Mouse (Mus musculus): Measurements from ENCODE around the gene Dab2ip. TPM values are rescaled to one million over a fixed set of nuclear protein-coding genes. Genes with fewer than 3 reads are reported as not detected.

Gene Dab2ip
- polyA plus RNA-seq, 1 experiment from 2014 or later = 49.5 TPM

GRCm38 (mm10) chr2:35684735-35685312 lies 126.8 kb downstream of the Dab2ip start:
- no peaks in the 10 kb centered on the region for H3K9me3 ChIP-seq (replicated peaks; ENCODE audit: control insufficient read depth, low read length)
- H3K36me3 ChIP-seq (replicated peaks; ENCODE audit: control insufficient read depth, insufficient read depth, low read depth, low read length) = no peaks in the 10 kb centered on the region
- ATAC-seq (replicated peaks; ENCODE audit: insufficient number of reproducible peaks, low FRiP score, low TSS enrichment, low read depth) (no peak), DNase-seq (ENCODE audit: low spot score) (no peak)
- no peaks in the 10 kb centered on the region for H3K27me3 ChIP-seq (ENCODE audit: control insufficient read depth, insufficient read depth, low read length)
- H3K27ac ChIP-seq (replicated peaks; ENCODE audit: low read depth, low read length) = no peak overlapping the region
- H3K4me1 ChIP-seq (ENCODE audit: control insufficient read depth, insufficient read depth, low read length) = peaks cover 11% of the 10 kb centered on the region
- no peak overlapping the region for H3K4me3 ChIP-seq (ENCODE audit: low read depth, low read length)
- H3K4me2 ChIP-seq (ENCODE audit: low read depth, low read length) = no peak overlapping the region
- no peak overlapping the region for H3K9ac ChIP-seq (replicated peaks; ENCODE audit: low read length)
- 52% methylated on average over 9 of the region's 9 CpGs for WGBS

- no peak overlapping the region for H3K4me3 ChIP-seq (ENCODE audit: low read depth, low read length)
- H3K27ac ChIP-seq (replicated peaks; ENCODE audit: low read depth, low read length) = no peak overlapping the region
- H3K4me2 ChIP-seq (ENCODE audit: low read depth, low read length) = no peak overlapping the region
- no peak for ATAC-seq (replicated peaks; ENCODE audit: insufficient number of reproducible peaks, low FRiP score, low TSS enrichment, low read depth)
- H3K4me1 ChIP-seq (ENCODE audit: control insufficient read depth, insufficient read depth, low read length) = peaks cover 12% of the 10 kb centered on the region
- no peak overlapping the region for H3K9ac ChIP-seq (replicated peaks; ENCODE audit: low read length)
- H3K9me3 ChIP-seq (replicated peaks; ENCODE audit: control insufficient read depth, low read length) = no peaks in the 10 kb centered on the region
- no peak for DNase-seq (ENCODE audit: low spot score)
- H3K27me3 ChIP-seq (ENCODE audit: control insufficient read depth, insufficient read depth, low read length) = no peaks in the 10 kb centered on the region
- H3K36me3 ChIP-seq (replicated peaks; ENCODE audit: control insufficient read depth, insufficient read depth, low read depth, low read length) = no peaks in the 10 kb centered on the region
- WGBS = 97% methylated on average over 7 of the region's 7 CpGs
Observed at GRCm38 (mm10) chr2:35686104-35686503, 128.0 kb downstream of the Dab2ip start.

DNA sequence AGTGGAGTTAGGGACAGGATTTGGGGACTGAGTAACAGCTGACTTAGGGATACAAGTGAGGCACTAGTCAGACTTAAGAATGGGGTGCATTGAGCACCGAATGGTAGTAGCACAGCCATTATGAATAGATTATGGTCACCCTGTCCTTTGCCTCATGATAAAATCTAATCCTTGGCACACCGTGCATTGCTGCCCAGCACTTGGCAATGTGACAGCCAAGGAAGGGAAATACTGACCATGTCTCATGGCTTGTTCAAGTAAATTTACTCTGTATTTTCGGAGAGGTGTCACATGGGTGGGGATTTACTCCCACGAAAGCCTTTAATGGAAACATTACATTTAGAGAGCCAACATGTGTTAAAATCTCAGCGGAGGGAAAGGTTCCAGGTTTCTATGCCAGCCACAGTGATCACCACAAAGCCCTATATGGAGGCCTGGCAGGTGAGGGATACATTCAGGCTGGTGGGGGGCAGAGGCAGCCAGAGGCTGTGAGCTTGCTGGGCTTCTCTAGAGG lies 129.5 kb downstream of the Dab2ip start:
- peaks cover 15% of the 10 kb centered on the region for H3K4me1 ChIP-seq (ENCODE audit: control insufficient read depth, insufficient read depth, low read length)
- ATAC-seq (replicated peaks; ENCODE audit: insufficient number of reproducible peaks, low FRiP score, low TSS enrichment, low read depth) (no peak), DNase-seq (ENCODE audit: low spot score) (no peak)
- H3K9me3 ChIP-seq (replicated peaks; ENCODE audit: control insufficient read depth, low read length) = no peaks in the 10 kb centered on the region
- H3K27ac ChIP-seq (replicated peaks; ENCODE audit: low read depth, low read length) = no peak overlapping the region
- no peaks in the 10 kb centered on the region for H3K36me3 ChIP-seq (replicated peaks; ENCODE audit: control insufficient read depth, insufficient read depth, low read depth, low read length)
- no peaks in the 10 kb centered on the region for H3K27me3 ChIP-seq (ENCODE audit: control insufficient read depth, insufficient read depth, low read length)
- no peak overlapping the region for H3K4me3 ChIP-seq (ENCODE audit: low read depth, low read length)
- no peak overlapping the region for H3K4me2 ChIP-seq (ENCODE audit: low read depth, low read length)
- 92% methylated on average over 5 of the region's 5 CpGs for WGBS
- H3K9ac ChIP-seq (replicated peaks; ENCODE audit: low read length) = no peak overlapping the region

- H3K36me3 ChIP-seq (replicated peaks; ENCODE audit: control insufficient read depth, insufficient read depth, low read depth, low read length) = no peaks in the 10 kb centered on the region
- no peaks in the 10 kb centered on the region for H3K27me3 ChIP-seq (ENCODE audit: control insufficient read depth, insufficient read depth, low read length)
- H3K4me2 ChIP-seq (ENCODE audit: low read depth, low read length) = no peak overlapping the region
- no peak for ATAC-seq (replicated peaks; ENCODE audit: insufficient number of reproducible peaks, low FRiP score, low TSS enrichment, low read depth)
- no peaks in the 10 kb centered on the region for H3K9me3 ChIP-seq (replicated peaks; ENCODE audit: control insufficient read depth, low read length)
- H3K4me3 ChIP-seq (ENCODE audit: low read depth, low read length) = no peak overlapping the region
- no peak overlapping the region for H3K9ac ChIP-seq (replicated peaks; ENCODE audit: low read length)
- 78% methylated on average over 4 of the region's 4 CpGs for WGBS
- no peak overlapping the region for H3K27ac ChIP-seq (replicated peaks; ENCODE audit: low read depth, low read length)
- H3K4me1 ChIP-seq (ENCODE audit: control insufficient read depth, insufficient read depth, low read length) = peaks cover 15% of the 10 kb centered on the region
- DNase-seq (ENCODE audit: low spot score) = no peak
Observed at GRCm38 (mm10) chr2:35688121-35688520, 130.1 kb downstream of the Dab2ip start.

- Histone ChIP-seq H3K36me3 (replicated peaks; ENCODE audit: control insufficient read depth, insufficient read depth, low read depth, low read length) (no peaks in the 10 kb centered on the region), H3K27me3 (ENCODE audit: control insufficient read depth, insufficient read depth, low read length) (no peaks in the 10 kb centered on the region), H3K4me2 (ENCODE audit: low read depth, low read length) (no peak overlapping the region), H3K4me3 (ENCODE audit: low read depth, low read length) (no peak overlapping the region), H3K27ac (replicated peaks; ENCODE audit: low read depth, low read length) (no peak overlapping the region), H3K4me1 (ENCODE audit: control insufficient read depth, insufficient read depth, low read length) (peaks cover 15% of the 10 kb centered on the region), H3K9me3 (replicated peaks; ENCODE audit: control insufficient read depth, low read length) (no peaks in the 10 kb centered on the region), H3K9ac (replicated peaks; ENCODE audit: low read length) (no peak overlapping the region)
- DNase-seq (ENCODE audit: low spot score) (no peak), ATAC-seq (replicated peaks; ENCODE audit: insufficient number of reproducible peaks, low FRiP score, low TSS enrichment, low read depth) (no peak)
- WGBS = 88% methylated on average over 5 of the region's 5 CpGs
Observed at GRCm38 (mm10) chr2:35688581-35688980, 130.5 kb downstream of the Dab2ip start.

DNA sequence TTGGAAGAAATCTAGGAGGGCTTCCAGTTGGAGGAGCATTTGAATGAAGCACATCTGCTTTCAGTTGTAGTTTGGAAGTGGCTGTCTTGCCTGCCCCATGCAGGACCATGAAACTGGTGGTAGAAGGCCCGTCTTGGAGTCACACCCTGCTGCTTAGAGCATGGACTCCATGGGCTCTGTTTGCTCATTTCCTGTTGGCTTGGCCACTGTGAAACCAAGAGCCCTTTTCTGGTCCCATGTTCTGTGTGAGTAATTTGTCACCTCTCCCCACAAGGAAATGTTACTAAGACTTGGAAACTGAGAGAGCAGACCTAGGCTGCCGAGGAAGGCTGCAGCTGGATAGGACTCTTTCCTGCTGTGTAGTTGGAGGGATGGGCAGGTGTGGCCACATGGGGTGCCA lies 131.8 kb downstream of the Dab2ip start:
- H3K36me3 ChIP-seq (replicated peaks; ENCODE audit: control insufficient read depth, insufficient read depth, low read depth, low read length) = no peaks in the 10 kb centered on the region
- H3K4me2 ChIP-seq (ENCODE audit: low read depth, low read length) = no peak overlapping the region
- no peak overlapping the region for H3K9ac ChIP-seq (replicated peaks; ENCODE audit: low read length)
- WGBS = 76% methylated on average over 2 of the region's 2 CpGs
- H3K4me1 ChIP-seq (ENCODE audit: control insufficient read depth, insufficient read depth, low read length) = peaks cover 18% of the 10 kb centered on the region
- H3K27ac ChIP-seq (replicated peaks; ENCODE audit: low read depth, low read length) = no peak overlapping the region
- H3K4me3 ChIP-seq (ENCODE audit: low read depth, low read length) = no peak overlapping the region
- ATAC-seq (replicated peaks; ENCODE audit: insufficient number of reproducible peaks, low FRiP score, low TSS enrichment, low read depth) (no peak), DNase-seq (ENCODE audit: low spot score) (no peak)
- H3K27me3 ChIP-seq (ENCODE audit: control insufficient read depth, insufficient read depth, low read length) = no peaks in the 10 kb centered on the region
- no peaks in the 10 kb centered on the region for H3K9me3 ChIP-seq (replicated peaks; ENCODE audit: control insufficient read depth, low read length)

DNA sequence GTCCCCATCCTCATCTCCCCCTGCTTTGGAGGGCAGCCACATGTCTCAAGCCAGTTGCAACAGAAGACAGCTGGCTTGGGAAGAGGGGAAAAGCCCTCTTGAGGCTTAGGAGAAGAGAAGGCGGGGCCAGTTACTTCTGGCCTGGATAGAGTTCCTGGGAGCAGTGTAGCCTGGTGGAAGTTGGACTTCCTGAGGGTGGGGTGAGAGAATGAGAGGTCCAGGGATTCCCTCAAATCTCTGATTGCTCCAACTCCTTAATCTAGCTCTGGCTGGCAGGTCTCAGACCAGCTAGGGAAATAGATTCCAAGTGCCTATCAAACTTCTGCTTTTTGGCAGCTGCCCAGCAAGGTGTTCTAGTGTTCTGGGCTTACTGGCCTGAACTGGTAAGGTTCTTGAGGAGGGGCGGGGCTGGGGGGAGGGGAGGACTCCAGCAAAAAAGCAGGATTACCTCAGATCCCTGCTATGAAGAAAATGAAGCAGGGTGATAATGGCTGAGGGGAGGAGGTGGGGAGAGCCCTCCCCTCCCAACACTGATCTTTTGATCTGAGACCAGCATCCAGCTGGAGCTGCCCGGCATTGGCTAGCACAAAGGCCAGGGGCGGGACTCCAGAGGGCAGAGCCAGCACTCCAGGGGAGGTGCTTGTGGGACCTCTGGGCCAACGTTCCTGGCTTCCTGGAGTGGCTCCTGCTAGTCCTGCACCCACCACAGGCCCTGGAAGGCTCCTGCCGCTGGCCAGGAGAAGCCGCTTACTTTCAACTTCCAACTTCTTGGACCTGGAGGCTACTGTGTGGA lies 133.4 kb downstream of the Dab2ip start:
- WGBS = 17% methylated on average over 7 of the region's 7 CpGs
- H3K9ac ChIP-seq (replicated peaks; ENCODE audit: low read length) = peak overlapping the region; percentile 9; the same call in 1 of the 2 replicates

DNA sequence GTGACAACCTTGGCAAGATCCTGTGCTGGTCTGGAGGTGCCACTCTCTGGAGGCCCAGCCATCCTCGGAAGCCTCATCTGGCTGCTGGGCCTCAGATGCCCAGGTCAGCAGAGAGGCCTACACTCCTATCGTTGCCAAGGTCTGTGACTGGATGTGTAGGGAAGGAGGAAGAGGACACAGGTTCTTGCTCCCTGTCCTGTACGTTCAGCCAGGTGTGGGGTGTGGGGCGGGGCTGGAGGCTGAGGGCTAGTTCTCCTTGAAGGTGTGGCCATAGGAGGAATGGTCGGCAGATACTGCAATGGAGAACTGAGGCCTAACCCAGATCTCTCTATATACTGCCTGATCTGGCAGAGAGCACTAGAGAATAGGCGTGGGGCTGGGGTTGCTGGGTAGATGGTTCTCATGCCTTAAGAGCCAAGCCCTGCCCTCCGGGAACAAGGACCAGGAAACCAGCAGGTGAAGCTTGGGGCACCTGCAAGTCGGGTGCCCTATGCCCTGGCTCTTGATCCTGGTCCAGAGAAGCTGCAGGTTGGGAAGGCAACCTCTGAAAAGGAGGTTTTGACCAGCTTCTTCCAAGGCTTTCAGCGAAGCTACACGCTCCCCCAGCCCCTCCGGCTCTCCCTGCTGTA lies 134.3 kb downstream of the Dab2ip start:
- Histone ChIP-seq H3K36me3 (replicated peaks; ENCODE audit: control insufficient read depth, insufficient read depth, low read depth, low read length) (no peaks in the 10 kb centered on the region), H3K27ac (replicated peaks; ENCODE audit: low read depth, low read length) (no peak overlapping the region), H3K9ac (replicated peaks; ENCODE audit: low read length) (no peak overlapping the region), H3K4me1 (ENCODE audit: control insufficient read depth, insufficient read depth, low read length) (peaks cover 32% of the 10 kb centered on the region), H3K4me3 (ENCODE audit: low read depth, low read length) (no peak overlapping the region), H3K27me3 (ENCODE audit: control insufficient read depth, insufficient read depth, low read length) (no peaks in the 10 kb centered on the region), H3K9me3 (replicated peaks; ENCODE audit: control insufficient read depth, low read length) (no peaks in the 10 kb centered on the region), H3K4me2 (ENCODE audit: low read depth, low read length) (no peak overlapping the region)
- WGBS = 81% methylated on average over 11 of the region's 11 CpGs
- ATAC-seq (replicated peaks; ENCODE audit: insufficient number of reproducible peaks, low FRiP score, low TSS enrichment, low read depth) = no peak
- no peak for DNase-seq (ENCODE audit: low spot score)

More for the DNA sequence above, 133.4 kb downstream of the Dab2ip start:
- no peaks in the 10 kb centered on the region for H3K27me3 ChIP-seq (ENCODE audit: control insufficient read depth, insufficient read depth, low read length)
- peaks cover 24% of the 10 kb centered on the region for H3K4me1 ChIP-seq (ENCODE audit: control insufficient read depth, insufficient read depth, low read length)
- no peak overlapping the region for H3K4me2 ChIP-seq (ENCODE audit: low read depth, low read length)
- H3K9me3 ChIP-seq (replicated peaks; ENCODE audit: control insufficient read depth, low read length) = no peaks in the 10 kb centered on the region
- H3K36me3 ChIP-seq (replicated peaks; ENCODE audit: control insufficient read depth, insufficient read depth, low read depth, low read length) = no peaks in the 10 kb centered on the region
- peak; percentile 61; the same call in 1 of the 2 replicates for ATAC-seq (replicated peaks; ENCODE audit: insufficient number of reproducible peaks, low FRiP score, low TSS enrichment, low read depth)
- H3K27ac ChIP-seq (replicated peaks; ENCODE audit: low read depth, low read length) = 0 out of 2 replicates have a peak overlapping the region, but pooled peaks have one; percentile 28
- no peak overlapping the region for H3K4me3 ChIP-seq (ENCODE audit: low read depth, low read length)
- peak; percentile 77 for DNase-seq (ENCODE audit: low spot score)
